Mouse (Mus musculus) gastrocnemius, postnatal 10 days (tissue): ENCODE data around the gene Ctsa. TPM values are rescaled to one million over a fixed set of nuclear protein-coding genes. Genes with fewer than 3 reads are reported as not detected.

Experiments used
- DNase-seq: peaks from one replicate; pipeline ENCODE4 v3.0.0; 2021; ENCODE audit warnings: mixed read lengths
- total RNA-seq, 2 experiments: library from RNA; stranded (reverse); gene quantifications; 2 replicates each; pipeline ENCODE4 v1.2.3; 2021

Gene Ctsa
- total RNA-seq, 2 experiments from 2014 or later, result 53.3 to 75.2 TPM

DNA sequence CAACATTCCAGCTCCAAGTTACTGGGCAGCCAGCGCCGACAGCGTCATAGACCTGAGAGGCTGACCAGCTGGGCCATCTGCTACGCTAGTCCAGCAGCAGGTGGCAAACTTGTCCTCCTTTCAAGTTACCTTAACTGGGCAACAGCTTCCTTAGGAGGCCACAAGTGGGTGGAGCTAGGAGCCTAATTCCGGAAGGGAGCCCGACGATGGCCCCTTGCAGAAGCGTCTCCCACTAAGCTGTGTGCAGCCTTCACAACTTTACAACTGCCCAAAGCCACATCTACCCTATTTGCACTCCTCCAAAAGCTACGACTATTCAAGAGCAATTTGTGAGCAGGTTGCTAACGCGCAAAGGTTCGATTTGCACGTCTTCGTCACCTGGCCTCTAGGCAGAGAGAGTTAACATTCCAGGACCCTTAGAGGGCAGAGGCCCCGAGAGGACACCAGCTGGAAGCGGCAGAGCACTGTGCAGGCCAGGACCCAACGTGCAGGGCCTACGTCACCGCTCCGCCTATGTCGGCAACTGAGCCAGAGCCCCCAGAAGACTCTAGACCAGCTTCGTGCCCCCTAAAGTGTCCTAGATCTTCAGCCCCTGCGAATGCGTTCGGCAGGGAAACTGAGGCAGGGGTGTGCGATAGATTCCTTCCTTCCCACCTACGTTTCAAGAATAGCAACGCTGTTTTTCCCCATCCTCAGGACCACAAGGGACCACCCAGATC lies 46.0 kb downstream of the Ctsa start:
- peak; percentile 55 for DNase-seq

GRCm38 (mm10) chr2:164879228-164879567 lies 46.5 kb downstream of the Ctsa start, which contains the start of gene Pcif1:
Gene Pcif1, plus strand, starts transcription at chr2:164879304.
- DNase-seq, result peak; percentile 93

DNA sequence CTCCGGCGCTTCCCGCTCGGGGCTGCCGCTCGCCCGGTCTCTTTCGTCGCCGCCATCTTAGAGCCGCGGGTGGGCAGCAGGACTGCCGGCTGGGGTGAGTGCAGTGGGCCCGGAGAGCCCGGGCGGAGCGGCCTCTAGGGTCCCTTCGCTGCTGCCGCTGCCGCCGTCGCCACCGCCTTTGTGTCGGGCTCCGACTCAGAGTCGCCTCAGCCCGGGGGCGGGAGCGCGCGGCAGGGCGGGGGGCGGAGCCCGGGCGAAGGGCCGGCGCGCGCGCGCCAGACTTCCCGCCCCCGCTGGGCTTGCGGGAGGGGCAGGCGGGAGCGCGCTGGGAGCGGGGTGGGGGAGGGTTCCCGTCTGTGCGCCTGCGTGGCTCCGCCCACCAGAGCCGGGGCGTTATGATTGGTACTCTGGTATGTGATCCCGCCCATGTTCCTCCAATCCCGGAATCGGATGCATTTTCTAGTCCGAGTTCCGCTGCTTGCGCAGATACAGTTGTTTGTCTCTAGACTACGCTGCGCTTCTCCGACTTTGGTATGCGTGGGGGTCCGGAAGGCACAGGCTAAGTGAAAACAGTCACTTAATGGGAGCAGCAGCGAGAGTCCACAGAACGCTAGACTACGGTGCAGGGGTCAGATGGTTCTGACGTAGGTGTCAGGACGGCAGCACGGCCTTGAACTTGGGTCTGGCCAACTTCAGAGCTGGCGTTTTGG lies 47.0 kb downstream of the Ctsa start:
- DNase-seq, result peak; percentile 95

DNA sequence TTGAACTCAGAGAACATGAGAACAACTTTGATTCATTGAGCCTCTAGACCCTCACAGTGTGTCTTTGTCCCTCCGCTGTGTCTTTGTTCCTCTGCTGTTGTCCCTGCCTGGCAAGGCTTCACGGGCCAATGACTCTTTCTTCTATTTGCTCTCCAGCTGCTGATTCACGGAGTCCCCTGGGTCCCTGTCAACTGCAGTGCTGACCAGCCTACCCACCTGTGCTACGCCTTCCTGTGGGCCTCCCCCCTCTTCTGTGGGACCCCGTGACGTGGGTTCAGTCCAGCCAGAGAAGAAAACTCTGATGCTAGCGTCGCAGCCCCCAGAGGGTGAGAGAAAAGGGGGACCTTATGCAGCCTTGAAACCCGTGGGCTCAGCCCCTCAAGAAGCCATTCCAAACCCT lies 49.9 kb downstream of the Ctsa start:
- DNase-seq, result no peak

GRCm38 (mm10) chr2:164885788-164886187 lies 53.1 kb downstream of the Ctsa start:
- DNase-seq, result peak; percentile 87

DNA sequence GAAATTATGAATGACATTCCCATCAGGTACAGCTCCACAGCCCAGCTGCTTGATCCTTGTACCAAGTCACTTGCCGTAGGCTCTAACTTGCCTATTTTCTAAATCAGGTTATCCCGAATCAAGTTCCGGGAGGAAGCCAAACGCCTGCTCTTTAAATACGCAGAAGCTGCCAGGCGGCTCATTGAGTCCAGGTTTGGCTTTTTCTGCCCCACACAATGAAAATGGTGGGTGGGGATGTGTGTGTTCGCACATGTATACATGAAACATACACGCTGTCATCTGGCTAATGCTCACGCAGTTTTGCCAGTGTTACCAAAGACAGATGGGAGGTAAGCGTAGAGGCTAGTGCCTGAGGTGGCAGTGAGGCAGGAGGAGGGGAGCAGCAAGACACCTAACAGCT lies 53.9 kb downstream of the Ctsa start:
- no peak for DNase-seq

GRCm38 (mm10) chr2:164888996-164889395 lies 56.3 kb downstream of the Ctsa start:
- DNase-seq, result no peak

- no peak for DNase-seq
Observed at GRCm38 (mm10) chr2:164889960-164890359, 57.3 kb downstream of the Ctsa start.

Other genes starting within 250 kb of the Ctsa start
- not detected for gene Wfdc6a, start 247.4 kb upstream of the Ctsa start, total RNA-seq
- gene Eppin, start 239.3 kb upstream of the Ctsa start, total RNA-seq, result not detected
- gene Wfdc6b, start 219.4 kb upstream of the Ctsa start, total RNA-seq, result not detected
- not detected for gene Wfdc8, start 219.2 kb upstream of the Ctsa start, total RNA-seq
- gene Wfdc16, start 194.1 kb upstream of the Ctsa start, total RNA-seq, result not detected
- not detected for gene Wfdc10, start 176.8 kb upstream of the Ctsa start, total RNA-seq
- gene Wfdc9, start 176.3 kb upstream of the Ctsa start, total RNA-seq, result not detected
- gene Wfdc11, start 158.8 kb upstream of the Ctsa start, total RNA-seq, result not detected
- not detected for gene Wfdc13, start 147.8 kb upstream of the Ctsa start, total RNA-seq
- gene Spint4, start 134.4 kb upstream of the Ctsa start, total RNA-seq, result not detected
- not detected for gene Spint5, start 117.6 kb upstream of the Ctsa start, total RNA-seq
- gene Wfdc3, start 86.9 kb upstream of the Ctsa start, total RNA-seq, result not detected
- gene Dnttip1, start 86.9 kb upstream of the Ctsa start, total RNA-seq, result 10 to 100 TPM; 27.4 to 31.9 TPM
- 10 to 100 TPM; 14.2 to 16.9 TPM for gene Ube2c, start 63.0 kb upstream of the Ctsa start, total RNA-seq
- over 10,000 TPM; 13,775 to 14,965 TPM for gene Tnnc2, start 52.9 kb upstream of the Ctsa start, total RNA-seq
- gene Snx21, start 47.0 kb upstream of the Ctsa start, total RNA-seq, result 10 to 100 TPM; 18.1 to 20.5 TPM
- 10 to 100 TPM in 1 of 2 experiments, 1 to 10 TPM in 1; 9.7 to 10.4 TPM for gene Acot8, start 28.0 kb upstream of the Ctsa start, total RNA-seq
- 1 to 10 TPM; 1.2 to 1.4 TPM for gene Zswim3, start 27.8 kb upstream of the Ctsa start, total RNA-seq
- 1 to 10 TPM; 3.5 to 4.5 TPM for gene Zswim1, start 10.2 kb upstream of the Ctsa start, total RNA-seq
- under 1 TPM; 0.68 TPM for gene Spata25, start 4.3 kb upstream of the Ctsa start, total RNA-seq
- 10 to 100 TPM; 39.2 to 45.2 TPM for gene Neurl2, start 583 bp downstream of the Ctsa start, total RNA-seq
- gene Pltp, start 24.8 kb downstream of the Ctsa start, total RNA-seq, result 10 to 100 TPM; 15.2 to 18.5 TPM
- 10 to 100 TPM; 31.2 to 34.3 TPM for gene Pcif1, start 46.4 kb downstream of the Ctsa start, total RNA-seq
- 10 to 100 TPM in 1 of 2 experiments, 1 to 10 TPM in 1; 8.5 to 11.0 TPM for gene Zfp335, start 78.9 kb downstream of the Ctsa start, total RNA-seq
- gene Mmp9, start 107.9 kb downstream of the Ctsa start, total RNA-seq, result 10 to 100 TPM in 1 of 2 experiments, 1 to 10 TPM in 1; 1.2 to 96.6 TPM
- gene Slc12a5, start 127.9 kb downstream of the Ctsa start, total RNA-seq, result 1 to 10 TPM; 1.4 to 1.5 TPM
- 10 to 100 TPM; 13.4 to 20.4 TPM for gene Ncoa5, start 202.0 kb downstream of the Ctsa start, total RNA-seq
- under 1 TPM; 0.95 to 0.96 TPM for gene Cd40, start 222.8 kb downstream of the Ctsa start, total RNA-seq